Mouse (Mus musculus) midbrain, embryonic 10.5 days (tissue): ENCODE measurements at regions not wholly inside any gene's neighbourhood (a gene's known extent, or its start where the extent isn't known, plus 50 kb on each side); places are given as distances from the start of the nearest gene placed in this dataset. TPM values are rescaled to one million over a fixed set of nuclear protein-coding genes. Genes with fewer than 3 reads are reported as not detected.

ENCODE experiments used
- DNase-seq: peaks from one replicate; pipeline ENCODE4 v3.0.0-alpha.2; 2017; ENCODE audit warnings: low spot score
- H3K27ac ChIP-seq: fragments of 300-500 bp; sonication (generic); replicated peaks from 2 replicates; pipeline ENCODE4 v1.5.1; 2016; ENCODE audit warnings: mild to moderate bottlenecking
- H3K27me3 ChIP-seq: fragments of 300-500 bp; sonication (generic); 2 replicates; pipeline ENCODE4 v1.6.1; 2016; ENCODE audit warnings: low read depth, mild to moderate bottlenecking; ENCODE audit not compliant: poor library complexity, severe bottlenecking
- H3K36me3 ChIP-seq: fragments of 300-500 bp; sonication (generic); 2 replicates; pipeline ENCODE4 v1.6.1; 2016; ENCODE audit warnings: mild to moderate bottlenecking, moderate library complexity
- H3K4me1 ChIP-seq: fragments of 300-500 bp; sonication (generic); 2 replicates; pipeline ENCODE4 v1.6.1; 2016
- H3K4me3 ChIP-seq: fragments of 300-500 bp; sonication (generic); 2 replicates; pipeline ENCODE4 v1.5.1; 2016; ENCODE audit warnings: mild to moderate bottlenecking, moderate library complexity
- H3K9me3 ChIP-seq: fragments of 300-500 bp; sonication (generic); replicated peaks from 2 replicates; pipeline ENCODE4 v1.6.1; 2016; ENCODE audit warnings: mild to moderate bottlenecking
- WGBS: fragments of 180-500 bp; shearing (Covaris S2); methylation state at CpG from one replicate; pipeline ENCODE4 v1.1.7; 2016; 5-methylcytosine and 5-hydroxymethylcytosine counted together
- microRNA-seq: library from miRNA; unstranded; fragments of <30 nt; microRNA quantifications from one replicate; pipeline ENCODE4, GENCODE M21; 2017

DNA sequence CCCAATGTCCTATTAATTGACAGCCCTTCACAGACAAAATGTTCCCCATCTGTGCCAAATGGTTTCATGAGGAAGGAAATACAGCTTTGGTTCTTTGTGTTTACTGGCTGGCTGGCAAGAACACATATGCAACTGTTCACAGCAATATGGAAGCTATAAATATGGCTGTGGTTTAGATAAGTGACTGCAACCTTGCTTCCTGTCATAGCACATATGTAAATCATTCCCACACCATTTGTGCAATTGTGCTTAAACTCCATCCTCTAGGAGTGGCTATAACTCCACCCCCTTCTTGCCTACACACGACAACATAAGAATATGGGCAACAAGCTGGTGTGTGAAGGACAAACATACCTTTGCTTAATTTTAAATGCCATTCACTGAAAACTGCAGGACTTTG is 156.4 kb downstream of the Snx13 start:
- Histone ChIP-seq H3K4me3 (no peak overlapping the region), H3K36me3 (no peaks in the 10 kb centered on the region), H3K27ac (no peak overlapping the region), H3K9me3 (no peaks in the 10 kb centered on the region), H3K27me3 (no peaks in the 10 kb centered on the region), H3K4me1 (peaks cover 3% of the 10 kb centered on the region; the same call in 1 of the 2 replicates)
- WGBS: 90% methylated on average over 1 of the region's 1 CpGs
- DNase-seq: no peak

DNA sequence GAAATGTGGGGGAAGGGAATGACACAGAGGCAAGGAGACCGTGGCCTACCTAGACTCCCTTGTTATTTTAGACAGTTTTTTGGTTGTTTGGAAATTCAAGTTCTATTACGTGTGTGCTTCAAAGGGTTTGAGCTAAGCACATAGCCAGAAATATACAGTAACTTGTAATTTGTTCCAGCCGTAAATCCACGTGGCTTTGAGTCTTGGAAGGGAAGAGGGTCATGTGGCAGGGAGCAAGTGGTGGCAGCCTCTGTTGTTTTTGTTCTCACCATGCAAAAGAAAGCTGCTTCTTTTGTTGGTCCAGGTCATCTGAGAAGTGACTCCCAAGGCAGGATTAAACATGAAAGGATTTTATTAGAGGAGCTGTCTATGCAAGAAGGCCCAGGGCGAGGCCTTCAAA is 153.1 kb downstream of the Snx13 start:
- DNase-seq: no peak
- WGBS: 63% methylated on average over 5 of the region's 5 CpGs
- no peak overlapping the region for H3K27ac ChIP-seq
- H3K36me3 ChIP-seq: no peaks in the 10 kb centered on the region
- no peaks in the 10 kb centered on the region for H3K9me3 ChIP-seq
- no peak overlapping the region for H3K4me3 ChIP-seq
- H3K4me1 ChIP-seq: peaks cover 3% of the 10 kb centered on the region; the same call in 1 of the 2 replicates
- no peaks in the 10 kb centered on the region for H3K27me3 ChIP-seq

Small RNA genes in the stretch of these regions (microRNA-seq; reads per million reads assigned to microRNA genes)
- not detected for gene Gm44396
